Mouse (Mus musculus) embryo, embryonic 9.5 days (tissue): ENCODE results near the gene Mecr.

Source experiments
- DNase-seq: peaks from one replicate; pipeline ENCODE4 v3.0.0-alpha.2; 2017; ENCODE audit errors: extremely low spot score

Mecr gene

DNA sequence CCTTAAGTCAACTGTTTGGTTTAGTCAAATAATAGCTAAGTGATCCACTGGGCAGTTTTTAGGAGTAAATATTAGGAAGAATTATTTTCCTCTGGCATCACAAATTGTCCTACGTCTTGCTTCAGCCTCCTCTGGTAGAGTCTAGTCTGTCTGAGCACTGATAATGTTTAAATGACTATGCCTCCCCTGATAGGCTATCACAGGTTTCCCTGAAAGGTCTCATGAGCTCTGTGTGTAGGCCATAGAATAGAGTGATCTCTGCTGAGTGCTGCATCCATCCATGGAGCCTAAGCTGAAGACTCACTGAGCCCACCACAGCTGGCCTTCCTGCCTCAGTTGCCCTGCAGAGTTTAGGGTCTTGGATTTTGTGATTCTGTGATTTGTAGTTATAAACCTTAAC, 45.3 kb downstream of the Mecr start:
- no peak for DNase-seq

DNA sequence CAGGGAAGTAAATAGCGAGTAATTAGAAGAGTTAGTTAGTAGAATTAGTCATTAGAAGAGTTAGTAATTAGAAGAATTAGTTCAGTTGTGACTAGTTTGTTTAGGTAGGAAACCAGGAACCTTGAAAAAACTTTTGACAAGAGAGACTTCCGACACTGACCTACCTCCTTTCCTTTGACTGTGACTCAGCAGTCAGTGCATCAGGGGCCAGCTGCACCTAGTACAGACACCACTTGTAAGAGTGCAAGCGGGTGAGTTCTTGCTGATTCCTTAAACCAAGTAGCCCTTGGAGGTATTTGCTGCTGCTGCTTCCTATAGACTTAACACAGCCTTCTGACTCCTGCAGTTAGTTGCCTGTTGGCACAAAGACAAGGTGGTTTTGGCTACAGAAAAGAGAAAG, 47.4 kb downstream of the Mecr start:
- DNase-seq: no peak

DNA sequence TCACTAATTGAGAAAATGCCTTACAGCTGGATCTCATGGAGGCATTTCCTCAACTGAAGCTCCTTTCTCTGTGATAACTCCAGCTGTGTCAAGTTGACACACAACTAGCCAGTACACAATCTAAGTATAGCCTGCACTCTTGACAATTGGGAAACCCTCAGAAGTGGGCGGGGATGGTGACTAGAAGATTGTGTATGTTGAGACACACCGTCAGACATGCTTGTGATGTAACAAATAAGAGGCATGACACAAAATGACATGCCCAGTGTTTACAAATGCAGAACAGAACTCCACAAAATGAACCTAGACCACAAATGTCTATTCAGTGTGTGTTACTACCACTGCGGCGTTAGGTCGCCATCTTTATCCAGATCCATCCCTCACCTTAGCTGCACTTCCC, 53.8 kb downstream of the Mecr start:
- DNase-seq: no peak

DNA sequence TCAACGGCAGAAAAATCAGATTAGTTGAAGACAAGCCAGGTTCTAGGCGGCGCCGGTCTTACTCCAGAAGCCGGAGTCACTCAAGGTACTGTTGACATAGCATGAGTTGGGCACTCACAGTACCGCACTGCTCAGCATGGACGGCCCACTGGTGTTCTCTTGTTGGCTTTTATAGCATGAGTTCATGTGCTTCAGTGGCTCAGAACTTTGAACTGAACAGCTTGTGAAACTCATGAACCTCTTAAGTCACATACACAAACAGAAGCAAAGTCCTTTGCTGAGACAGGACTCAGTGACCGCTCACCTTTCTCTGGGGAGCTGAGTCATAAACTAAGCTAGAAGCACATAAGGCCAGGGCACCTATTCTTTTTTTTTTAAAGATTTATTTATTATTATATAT, 54.5 kb downstream of the Mecr start:
- DNase-seq: no peak

DNA sequence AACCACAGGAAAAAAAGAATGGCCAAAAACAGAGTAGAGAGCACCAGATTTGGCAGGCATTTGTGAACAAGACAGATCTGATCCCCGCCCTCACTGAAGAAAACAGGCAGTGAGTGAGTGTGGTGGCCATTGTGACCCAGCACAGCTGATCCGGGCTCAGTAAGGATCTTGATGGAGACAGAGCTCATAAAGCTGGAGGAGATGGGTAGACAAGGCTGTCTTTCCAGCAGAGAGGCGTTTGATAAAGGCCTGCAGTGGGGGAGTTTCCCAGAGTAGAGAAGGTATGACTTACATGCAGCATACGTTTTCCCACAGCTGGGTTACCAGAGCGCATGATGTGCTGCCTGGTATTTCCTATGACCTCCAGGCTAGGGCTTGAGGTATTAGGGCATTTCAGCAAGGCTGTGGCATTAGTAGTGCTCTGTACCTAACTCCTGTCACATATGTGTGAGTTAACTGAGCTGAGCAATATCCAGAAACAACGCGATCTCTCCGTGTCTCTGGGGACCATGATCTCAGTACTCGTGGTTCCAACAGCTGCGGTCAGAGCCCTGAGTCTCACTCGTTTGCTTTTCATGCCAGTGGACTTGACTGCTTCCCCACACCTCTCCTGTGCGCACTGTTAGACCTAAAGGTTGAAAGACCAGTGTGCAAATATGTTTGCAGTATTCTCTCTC, 55.4 kb downstream of the Mecr start:
- no peak for DNase-seq

DNA sequence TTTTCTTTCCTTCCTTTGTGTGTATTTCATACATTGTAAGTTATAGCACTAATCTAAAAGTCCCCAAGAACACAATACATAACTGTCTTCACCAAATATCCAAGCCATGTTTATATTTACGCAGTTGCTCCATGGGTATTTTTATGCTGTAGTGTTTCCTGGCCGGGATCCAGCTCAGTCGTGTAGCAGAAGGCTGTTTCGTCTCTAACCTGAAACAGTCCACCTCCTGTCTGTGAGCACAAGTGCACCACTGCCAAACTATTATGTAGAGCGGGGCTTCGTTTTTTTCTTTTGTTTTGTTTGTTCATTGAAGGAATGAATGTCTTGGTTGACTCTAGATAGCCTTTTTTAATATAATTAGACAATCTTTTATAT, 55.9 kb downstream of the Mecr start:
- DNase-seq: no peak

DNA sequence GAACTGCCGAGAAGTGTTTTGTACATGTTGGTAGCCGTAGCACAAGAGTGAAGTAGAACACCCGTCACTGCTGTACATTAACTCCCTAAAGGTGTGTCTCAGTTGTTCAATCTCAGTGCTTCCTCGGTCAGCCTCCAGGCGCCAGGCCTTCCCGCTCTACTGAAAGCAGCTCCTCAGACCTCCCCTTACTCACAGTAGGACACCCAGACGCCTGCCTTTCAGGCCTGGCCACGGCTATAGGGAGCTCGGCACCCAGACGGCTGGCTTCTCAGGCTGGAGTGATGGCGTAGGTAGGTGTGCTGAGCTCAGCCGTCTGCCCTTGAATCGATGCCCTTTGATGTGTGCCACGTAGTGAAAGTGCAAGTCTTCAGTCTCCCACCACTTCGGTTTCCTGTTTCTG, 57.8 kb downstream of the Mecr start:
- DNase-seq: no peak

DNA sequence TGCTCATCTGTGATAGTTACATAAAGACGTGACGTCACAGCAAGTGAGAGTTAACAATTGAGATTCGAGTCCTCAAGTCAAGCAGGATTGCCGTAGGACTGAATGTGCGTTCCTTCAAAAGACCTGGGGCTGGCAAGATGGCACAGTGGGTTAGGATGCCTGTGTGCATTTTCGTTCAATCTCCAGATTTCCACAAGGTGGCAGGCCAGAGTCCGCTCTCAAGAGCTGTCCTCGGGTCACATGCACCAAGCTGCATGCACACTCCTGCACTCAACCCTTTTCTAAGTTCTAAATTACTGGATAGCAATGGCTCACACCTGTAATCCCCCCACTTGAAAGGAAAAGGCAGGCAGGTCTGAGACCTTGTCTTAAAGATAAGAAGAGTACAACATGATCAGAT, 61.2 kb downstream of the Mecr start:
- peak; percentile 45 for DNase-seq

DNA sequence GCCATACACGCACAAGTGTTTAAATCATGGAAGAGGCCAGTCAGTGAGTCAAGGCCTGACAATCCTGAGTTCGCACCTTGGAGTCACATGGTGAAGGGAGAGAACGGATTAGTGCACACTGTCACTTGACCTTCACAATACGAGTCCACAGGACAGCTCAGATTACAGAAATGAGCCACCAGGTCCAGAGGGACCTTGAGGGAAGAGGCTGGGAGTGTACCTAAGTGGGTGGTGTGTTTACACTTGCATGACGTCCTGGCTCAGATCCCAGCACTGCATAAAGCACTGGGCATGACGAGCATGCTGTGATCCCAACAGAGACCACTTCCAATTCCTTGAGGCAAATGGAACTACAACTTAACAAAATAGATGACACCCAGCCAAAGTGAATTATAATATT, 63.2 kb downstream of the Mecr start:
- DNase-seq: no peak

DNA sequence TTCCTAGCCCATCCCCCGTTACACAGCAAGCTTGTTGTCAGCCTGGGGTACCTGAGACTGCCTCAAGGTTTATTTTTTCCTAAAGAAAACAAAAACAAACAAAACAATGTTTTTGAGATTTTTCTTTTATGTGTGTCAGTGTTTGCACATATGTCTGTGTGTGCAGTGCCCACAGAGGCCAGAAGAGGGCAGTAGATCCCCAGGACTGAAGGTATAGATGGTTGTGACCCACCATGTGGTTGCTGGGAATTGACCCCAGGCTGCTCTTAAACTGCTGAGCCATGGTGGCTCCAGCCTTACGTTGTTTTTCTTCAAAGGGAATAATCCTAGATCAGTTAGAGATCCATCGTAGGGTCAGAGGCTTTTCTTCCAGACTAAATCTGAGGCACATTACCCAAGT, 64.6 kb downstream of the Mecr start:
- no peak for DNase-seq

DNA sequence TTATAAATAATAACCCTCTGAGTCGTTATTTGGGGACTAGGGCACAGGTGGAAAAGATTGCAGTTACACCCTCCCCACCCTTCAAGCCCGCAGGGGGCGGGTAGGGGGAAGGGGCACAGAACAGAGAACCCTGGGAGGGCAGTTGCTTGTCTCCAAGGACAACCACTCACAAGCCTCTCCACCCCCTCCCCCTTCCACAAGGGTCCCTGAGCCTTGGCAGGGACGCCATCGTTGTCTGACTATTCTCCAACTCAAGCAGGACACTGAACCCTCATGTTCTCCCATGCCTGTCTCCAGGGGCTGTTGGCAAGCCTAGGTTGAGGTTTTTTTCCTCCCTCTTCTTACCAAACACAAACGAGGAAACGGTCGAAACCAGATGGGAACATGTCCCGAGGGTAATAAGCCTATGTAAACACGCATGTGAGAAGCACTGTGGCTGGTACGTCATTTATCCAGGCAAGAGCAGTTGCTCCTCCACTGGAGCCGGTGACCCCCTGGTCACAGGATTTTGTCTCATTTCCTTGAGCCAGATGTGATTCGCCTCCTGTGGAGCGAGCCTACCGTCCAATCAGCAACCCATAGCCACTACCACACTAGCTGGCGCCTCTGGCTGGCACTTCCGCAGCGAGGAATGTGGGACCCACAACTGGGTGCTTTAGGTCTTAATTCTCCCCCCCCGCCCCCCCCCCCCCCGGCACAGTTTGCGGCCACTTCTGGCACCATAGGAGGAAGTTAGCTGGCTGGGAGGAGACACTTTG, 67.1 kb downstream of the Mecr start:
- peak; percentile 43 for DNase-seq

DNA sequence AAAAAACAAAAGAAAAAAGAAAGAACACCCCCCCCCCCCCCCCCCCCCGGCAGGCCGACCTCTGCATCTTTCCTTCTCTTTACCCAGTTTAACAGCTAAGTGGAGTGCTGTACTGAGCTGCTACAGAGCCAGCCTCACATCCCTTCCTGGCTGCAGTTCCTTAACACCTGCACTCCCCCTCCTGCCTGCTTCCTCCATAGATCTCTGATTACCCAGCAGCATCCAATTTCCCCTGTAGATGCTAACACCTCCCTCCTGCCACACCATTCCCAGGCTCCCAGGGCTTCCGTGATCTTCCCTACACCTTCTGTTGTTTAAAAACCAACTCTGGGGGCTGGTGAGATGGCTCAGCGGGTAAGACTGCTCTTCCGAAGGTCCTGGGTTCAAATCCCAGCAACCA, 68.3 kb downstream of the Mecr start:
- DNase-seq: no peak

DNA sequence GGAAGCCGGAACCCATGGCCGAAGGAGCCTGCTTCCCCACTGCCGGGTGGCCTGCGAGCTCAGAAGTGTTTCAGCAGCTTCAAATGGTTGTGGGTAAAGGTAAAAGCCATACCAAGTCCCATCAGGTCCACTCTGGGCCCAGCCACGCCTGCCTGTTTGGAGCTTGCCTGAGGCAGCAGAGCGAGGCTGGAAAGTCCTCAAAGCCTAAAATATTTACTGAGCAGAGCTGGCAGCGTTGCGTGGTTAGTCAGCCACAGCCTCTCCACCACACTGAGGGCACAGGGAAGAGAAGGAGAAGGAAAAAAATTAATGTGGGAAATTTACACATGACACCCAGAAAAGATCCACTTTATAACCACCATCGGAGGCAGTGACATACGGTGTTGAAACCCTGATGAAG, 70.3 kb downstream of the Mecr start:
- no peak for DNase-seq

DNA sequence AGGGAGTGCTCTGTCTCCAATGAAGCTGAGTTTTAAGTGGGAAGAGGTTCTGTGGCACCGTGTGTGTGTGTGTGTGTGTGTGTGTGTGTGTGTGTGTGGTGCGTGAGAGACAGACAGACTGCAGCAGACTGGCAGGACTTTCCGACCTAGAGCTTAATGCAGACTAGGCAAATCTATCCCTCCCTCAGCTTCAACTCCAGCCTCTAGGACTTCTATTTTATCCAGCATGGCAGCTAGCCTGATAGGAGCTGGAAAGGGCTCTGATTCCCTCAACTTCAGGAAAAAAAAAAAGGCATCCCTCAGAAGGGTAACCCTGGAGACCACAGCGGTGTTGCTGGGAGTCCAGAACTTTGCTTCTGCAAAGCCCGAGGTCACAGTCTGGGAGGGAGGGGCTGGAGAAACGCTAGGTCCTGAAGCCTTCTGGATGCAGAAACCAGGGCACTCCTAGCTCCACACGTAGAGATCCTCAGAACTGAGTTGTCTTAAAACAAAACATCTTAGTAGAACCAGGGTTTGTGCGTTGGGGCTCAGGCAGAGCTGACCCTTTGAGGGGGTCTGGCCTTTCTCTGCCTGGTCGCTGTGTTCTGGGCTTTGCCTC, 70.9 kb downstream of the Mecr start:
- DNase-seq: peak; percentile 51

DNA sequence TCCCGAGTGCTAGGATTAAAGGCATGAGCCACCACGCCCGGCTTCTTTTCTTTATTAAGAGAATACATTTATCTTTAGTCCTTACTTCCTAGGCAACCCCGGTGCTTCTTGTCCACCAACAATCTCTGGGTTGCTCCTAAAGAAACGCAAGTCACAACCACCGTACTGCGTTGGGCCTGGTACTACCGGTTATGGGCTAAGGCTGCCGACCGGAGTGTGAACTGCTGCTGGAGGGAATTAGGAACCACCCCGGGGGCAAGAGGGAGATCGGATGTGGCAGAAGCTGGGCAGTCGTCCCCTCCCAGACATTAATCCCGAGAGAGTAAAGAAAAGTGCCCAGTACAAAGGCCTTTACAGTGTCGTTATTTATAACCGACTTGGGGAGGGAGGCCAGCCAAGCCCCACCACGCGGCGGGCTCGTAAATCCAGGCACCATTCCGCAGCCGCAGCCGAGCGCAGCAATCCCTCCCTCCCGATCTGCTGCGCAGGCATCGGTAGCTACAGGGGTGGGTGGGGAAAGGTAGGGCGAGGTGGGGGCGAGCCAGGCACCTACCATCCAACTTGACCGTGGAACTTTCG, 71.7 kb downstream of the Mecr start:
- peak; percentile 62 for DNase-seq

DNA sequence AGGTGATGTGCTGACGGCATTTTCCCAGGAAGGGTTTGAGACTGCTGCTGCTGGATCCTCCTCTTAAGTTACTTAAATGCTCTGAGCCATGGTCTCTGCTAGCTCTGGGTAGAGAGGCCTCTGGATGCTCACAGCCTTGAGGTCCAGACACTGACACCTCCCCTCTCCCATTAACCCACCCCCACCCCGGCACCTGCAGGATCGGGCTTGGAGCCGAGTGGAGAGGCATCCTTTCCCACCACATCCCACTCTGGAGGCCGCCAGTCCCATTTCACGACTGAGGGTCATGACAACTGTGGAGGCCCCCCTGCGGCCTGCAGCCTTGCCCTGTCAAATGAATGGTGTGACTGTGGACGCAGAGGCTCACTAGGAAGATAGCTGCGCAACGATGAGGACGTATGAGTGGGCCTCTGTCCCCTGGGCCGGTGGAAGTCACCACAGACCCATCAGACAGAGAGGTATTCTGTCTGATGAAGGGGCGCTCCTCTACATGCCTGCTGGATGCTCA, 72.6 kb downstream of the Mecr start:
- no peak for DNase-seq

DNA sequence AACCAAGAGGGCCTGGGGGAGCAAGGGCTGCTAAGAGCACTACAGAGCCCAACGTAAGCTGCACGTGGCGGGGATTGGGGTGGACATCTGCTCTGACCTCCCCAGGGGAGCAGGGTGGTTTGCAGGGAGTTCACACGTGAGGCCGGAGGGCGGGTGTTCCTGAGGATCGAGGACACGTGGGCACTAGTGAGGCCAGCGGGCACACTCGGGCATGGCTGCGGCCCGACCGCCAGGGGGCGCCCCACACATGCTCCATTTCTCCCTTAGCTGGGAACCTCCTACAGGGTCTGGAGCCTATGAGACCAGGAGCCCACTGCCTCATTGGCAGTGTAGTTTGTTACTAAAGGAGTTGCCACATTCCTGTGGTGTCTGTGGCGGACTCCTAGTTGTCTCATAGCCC, 73.2 kb downstream of the Mecr start:
- peak; percentile 83 for DNase-seq

DNA sequence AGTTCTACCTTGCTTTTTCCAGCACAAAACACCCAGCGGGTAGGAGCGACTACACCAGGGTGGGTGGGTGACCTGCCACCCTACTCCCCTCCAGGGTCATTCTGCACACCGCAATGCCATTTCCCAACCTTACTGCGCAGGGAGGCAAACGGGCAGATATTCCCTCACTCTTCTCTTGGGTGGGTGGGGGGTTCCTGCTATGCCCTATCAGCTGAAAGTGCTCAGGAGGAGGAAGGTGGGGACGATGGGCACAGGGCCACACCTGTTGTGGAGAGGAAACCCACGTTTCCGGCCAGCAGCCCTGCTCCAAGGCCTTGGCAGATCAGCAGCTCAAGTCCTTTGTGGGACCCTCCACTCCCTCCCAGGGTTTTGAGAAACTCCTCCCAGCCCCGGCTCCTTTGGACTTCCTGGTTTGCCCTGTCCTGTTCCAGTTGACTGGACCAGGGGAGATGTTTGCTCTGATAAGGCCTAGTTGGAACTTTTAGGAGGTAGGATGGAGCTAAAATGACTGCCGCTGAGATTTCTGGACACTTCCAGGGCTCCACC, 73.8 kb downstream of the Mecr start:
- DNase-seq: no peak
